Mouse (Mus musculus): ENCODE results near the gene Gmpr2.

Gene Gmpr2

DNA sequence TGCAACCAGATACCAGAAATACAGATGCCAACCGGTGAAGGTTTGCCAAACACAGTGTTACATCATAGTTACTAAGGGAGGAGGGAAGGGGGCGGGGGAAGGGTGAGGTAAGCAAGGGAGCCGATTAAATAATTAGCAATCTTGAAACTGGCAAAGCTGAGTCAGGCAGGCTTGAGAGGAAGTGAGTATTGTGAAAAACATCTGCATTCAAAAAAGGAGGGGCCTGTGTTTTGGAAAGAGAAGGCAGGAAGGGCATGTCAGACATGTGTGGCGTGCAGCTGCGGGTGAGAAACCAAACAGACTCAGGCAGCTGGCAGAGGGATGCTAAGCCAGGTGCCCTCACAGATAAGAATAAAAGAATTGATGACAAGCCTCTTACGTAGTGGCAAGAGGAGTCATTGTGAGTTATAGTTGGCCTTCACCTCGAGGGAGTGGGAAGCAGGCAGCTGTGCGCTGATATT lies 52.7 kb downstream of the Gmpr2 start:
- DNase-seq (ENCODE audit: low read depth, low spot score) = no peak

DNA sequence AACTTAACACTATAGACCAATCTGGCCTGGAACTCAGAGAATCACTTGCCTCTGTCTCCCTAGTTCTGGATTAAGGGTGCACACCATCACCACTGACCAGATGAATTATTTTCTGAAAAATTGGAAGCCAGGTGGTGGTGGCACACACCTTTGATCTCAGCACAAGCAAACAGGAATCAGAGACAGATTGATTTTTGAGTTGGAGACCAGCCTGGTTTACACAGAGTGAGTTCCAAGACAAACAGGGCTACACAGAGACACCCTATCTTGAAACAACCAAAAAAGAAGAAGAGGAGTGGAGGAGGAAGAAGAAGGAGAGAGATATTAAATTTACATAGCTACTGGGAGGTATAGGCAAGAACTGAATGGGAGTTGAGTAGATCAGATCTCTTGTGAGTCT lies 54.5 kb downstream of the Gmpr2 start:
- no peak for DNase-seq (ENCODE audit: low read depth, low spot score)

DNA sequence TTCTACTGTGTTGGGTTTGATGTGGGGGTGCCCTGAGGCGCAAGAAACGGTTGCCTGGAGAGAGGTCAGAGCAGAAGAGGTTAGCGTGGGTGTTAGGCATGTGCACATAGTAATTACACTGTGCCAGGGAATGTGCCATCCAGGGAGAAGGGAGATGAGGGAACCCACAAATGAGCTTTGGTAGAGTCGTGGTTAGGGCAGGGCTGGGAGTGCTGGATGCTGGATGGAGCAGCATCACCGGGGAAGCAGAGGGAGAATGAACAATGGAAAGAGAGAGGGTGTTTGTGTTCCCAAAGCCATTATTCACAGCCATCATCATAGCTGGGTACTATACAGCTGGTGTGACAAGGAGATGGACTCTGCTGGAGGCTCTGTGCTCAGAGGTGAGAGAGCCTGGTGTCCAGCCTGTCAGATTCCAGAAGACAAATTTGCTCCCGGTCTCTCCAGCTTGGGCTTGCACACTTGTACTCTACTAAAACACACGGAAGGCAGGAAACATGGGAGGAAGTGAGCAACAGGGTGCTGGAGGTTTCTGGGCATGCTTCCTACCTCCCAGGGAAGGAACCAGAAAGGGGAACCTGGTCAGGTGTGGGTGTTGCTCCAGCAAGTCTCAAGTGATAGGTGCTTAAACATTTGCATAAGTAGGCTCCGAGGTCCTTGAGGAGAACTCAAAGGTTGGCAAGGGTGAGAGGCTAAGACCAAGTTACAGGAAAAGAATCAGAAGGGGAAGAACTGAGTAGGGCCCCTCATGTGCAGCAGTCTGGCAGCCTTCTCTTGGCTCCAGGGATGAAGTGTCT lies 56.3 kb downstream of the Gmpr2 start:
- no peak for DNase-seq (ENCODE audit: low read depth, low spot score)

Measured in retina, adult 2 months (tissue).